Mouse (Mus musculus): ENCODE measurements around the gene Prss48. TPM values are rescaled to one million over a fixed set of nuclear protein-coding genes. Genes with fewer than 3 reads are reported as not detected.

Gene Prss48
- polyA plus RNA-seq, 1 experiment = 0.04 TPM

DNA sequence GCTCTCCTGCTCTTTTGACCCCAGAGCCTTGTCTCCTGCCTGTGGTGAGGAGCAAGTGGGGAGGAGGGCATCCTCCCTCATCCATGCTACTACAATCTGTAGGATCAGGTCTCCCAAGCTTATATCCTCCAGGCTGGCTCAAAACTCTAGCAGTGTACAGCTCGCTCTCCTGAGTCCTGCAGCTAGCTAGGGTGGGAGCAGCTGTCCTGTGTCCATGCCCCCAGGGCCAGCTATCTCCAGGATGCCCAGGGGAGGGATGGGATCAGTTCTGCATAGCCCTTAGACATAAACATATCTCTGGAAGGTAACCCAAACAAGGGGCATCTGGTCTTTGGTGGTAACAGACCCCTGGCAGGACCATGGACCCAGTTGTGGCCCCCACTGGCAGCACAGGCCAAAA, 42.6 kb downstream of the Prss48 start:
- H3K79me2 ChIP-seq (ENCODE audit: control insufficient read depth, insufficient read depth) = no peaks in the 10 kb centered on the region
- TF ChIP-seq CEBPB (IDR thresholded peaks at IDR 0.05; ENCODE audit: low read depth) (no peak), FOSL1 (IDR thresholded peaks at IDR 0.05; ENCODE audit: insufficient read depth, low read length, poor library complexity, severe bottlenecking) (no peak), MYOD1 (IDR thresholded peaks at IDR 0.05; ENCODE audit: control insufficient read depth, insufficient read length, low read depth) (no peak), MYOG (IDR thresholded peaks at IDR 0.05; ENCODE audit: control insufficient read depth, extremely low read depth, insufficient read length) (no peak), MAX (IDR thresholded peaks at IDR 0.05) (no peak), USF1 (IDR thresholded peaks at IDR 0.05; ENCODE audit: low read depth) (no peak), CTCF (IDR thresholded peaks at IDR 0.05; ENCODE audit: control insufficient read depth, insufficient read depth, insufficient read length) (no peak)
- H3K4me3 ChIP-seq (ENCODE audit: insufficient read depth, poor library complexity, severe bottlenecking) = no peak overlapping the region

DNA sequence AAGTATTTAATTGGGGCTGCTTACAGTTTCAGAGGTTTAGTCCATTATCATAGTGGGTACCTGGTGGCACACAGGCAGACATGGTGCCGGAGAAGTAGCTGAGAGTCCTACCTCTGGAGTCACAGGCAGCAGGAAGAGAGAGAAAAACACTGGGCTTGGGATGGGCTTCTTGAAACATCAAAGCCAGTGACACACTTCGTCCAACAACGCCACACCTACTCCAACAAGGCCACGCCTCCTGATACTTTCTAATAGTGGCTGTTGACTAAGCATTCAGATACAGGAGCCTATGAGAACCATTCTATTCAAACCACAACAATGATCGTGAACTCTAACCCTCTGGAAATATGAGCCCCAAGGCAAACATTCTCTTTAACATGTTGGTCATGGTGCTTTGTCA, 46.6 kb downstream of the Prss48 start:
- Histone ChIP-seq H3K27me3 (ENCODE audit: control insufficient read depth, insufficient read depth, insufficient read length) (no peaks in the 10 kb centered on the region), H3K36me3 (ENCODE audit: control insufficient read depth, insufficient read depth) (no peaks in the 10 kb centered on the region), H3K79me3 (ENCODE audit: low read depth) (no peaks in the 10 kb centered on the region), H3K4me3 (ENCODE audit: insufficient read depth, poor library complexity, severe bottlenecking) (no peak overlapping the region), H3ac (ENCODE audit: control insufficient read depth, insufficient read length, low read depth) (no peak overlapping the region), H3K79me2 (ENCODE audit: control insufficient read depth, insufficient read depth) (no peaks in the 10 kb centered on the region)
- TF ChIP-seq USF1 (IDR thresholded peaks at IDR 0.05; ENCODE audit: low read depth) = no peak
- TF ChIP-seq CEBPB (IDR thresholded peaks at IDR 0.05; ENCODE audit: low read depth) = no peak
- TF ChIP-seq MAX (IDR thresholded peaks at IDR 0.05) = no peak
- TF ChIP-seq MYOG (IDR thresholded peaks at IDR 0.05; ENCODE audit: control insufficient read depth, extremely low read depth, insufficient read length) = no peak
- TF ChIP-seq CTCF (IDR thresholded peaks at IDR 0.05; ENCODE audit: control insufficient read depth, insufficient read depth, insufficient read length) = no peak
- no peak for TF ChIP-seq MYOD1 (IDR thresholded peaks at IDR 0.05; ENCODE audit: control insufficient read depth, insufficient read length, low read depth)

More for the DNA sequence above, 42.6 kb downstream of the Prss48 start:
- Histone ChIP-seq H3K79me3 (ENCODE audit: low read depth) (no peaks in the 10 kb centered on the region), H3K27me3 (ENCODE audit: control insufficient read depth, insufficient read depth, insufficient read length) (no peaks in the 10 kb centered on the region), H3K36me3 (ENCODE audit: control insufficient read depth, insufficient read depth) (no peaks in the 10 kb centered on the region), H3ac (ENCODE audit: control insufficient read depth, insufficient read length, low read depth) (no peak overlapping the region)

DNA sequence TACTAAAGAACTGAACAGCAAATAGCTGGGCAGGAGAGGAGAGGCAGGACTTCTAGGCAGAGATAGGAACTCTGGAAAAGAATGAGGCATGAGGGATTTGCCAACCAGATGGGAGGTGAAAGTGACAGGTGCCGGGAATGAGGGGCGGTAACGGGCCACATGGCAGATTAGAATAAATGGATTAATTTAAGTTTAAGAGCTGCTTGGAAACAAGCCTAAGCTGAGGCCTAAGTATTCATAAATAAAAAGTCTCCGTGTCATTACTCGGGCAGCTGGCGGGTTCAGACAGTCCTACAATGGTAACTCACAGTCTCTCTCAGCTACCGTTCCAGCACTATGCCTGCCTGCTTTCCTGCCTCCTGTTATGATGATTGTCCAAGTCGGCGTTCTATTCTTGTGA, 47.0 kb downstream of the Prss48 start:
- H3K79me2 ChIP-seq (ENCODE audit: control insufficient read depth, insufficient read depth) = no peaks in the 10 kb centered on the region
- H3K36me3 ChIP-seq (ENCODE audit: control insufficient read depth, insufficient read depth) = no peaks in the 10 kb centered on the region
- no peak overlapping the region for H3ac ChIP-seq (ENCODE audit: control insufficient read depth, insufficient read length, low read depth)
- no peaks in the 10 kb centered on the region for H3K27me3 ChIP-seq (ENCODE audit: control insufficient read depth, insufficient read depth, insufficient read length)
- H3K79me3 ChIP-seq (ENCODE audit: low read depth) = no peaks in the 10 kb centered on the region
- no peak overlapping the region for H3K4me3 ChIP-seq (ENCODE audit: insufficient read depth, poor library complexity, severe bottlenecking)
- TF ChIP-seq USF1 (IDR thresholded peaks at IDR 0.05; ENCODE audit: low read depth) (no peak), CEBPB (IDR thresholded peaks at IDR 0.05; ENCODE audit: low read depth) (no peak), CTCF (IDR thresholded peaks at IDR 0.05; ENCODE audit: control insufficient read depth, insufficient read depth, insufficient read length) (no peak), MAX (IDR thresholded peaks at IDR 0.05) (no peak), FOSL1 (IDR thresholded peaks at IDR 0.05; ENCODE audit: insufficient read depth, low read length, poor library complexity, severe bottlenecking) (no peak), MYOD1 (IDR thresholded peaks at IDR 0.05; ENCODE audit: control insufficient read depth, insufficient read length, low read depth) (no peak), MYOG (IDR thresholded peaks at IDR 0.05; ENCODE audit: control insufficient read depth, extremely low read depth, insufficient read length) (no peak)

DNA sequence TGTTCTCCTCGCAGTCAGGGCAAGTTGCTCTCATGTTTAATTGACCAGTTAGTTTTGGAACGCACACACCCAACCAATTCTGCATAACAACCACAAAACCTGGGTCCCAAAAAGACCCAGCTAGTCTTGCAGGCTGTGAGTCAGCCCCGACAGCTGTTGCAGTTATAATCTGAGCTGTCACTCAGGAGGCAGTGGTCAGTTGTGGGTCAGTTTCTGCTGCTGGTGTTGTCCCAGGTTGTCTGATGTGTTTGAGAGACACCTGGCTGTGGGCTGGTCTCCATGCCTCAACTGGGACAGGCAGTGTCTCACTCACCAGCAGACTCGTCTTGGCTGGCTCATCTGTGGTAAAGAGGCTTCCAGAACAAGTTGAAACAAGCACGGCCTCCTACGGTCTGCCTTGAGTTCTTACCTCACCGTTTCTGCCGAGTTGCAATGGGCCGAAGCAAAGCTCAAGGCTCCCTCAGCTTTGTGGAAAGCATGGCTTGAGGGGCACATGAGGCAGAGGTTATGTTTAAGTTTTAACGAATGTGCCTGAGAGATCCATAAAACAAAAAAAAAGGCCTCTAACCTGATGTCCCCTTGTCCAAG, 49.5 kb downstream of the Prss48 start:
- no peaks in the 10 kb centered on the region for H3K79me3 ChIP-seq (ENCODE audit: low read depth)
- H3K4me3 ChIP-seq (ENCODE audit: insufficient read depth, poor library complexity, severe bottlenecking) = no peak overlapping the region
- no peaks in the 10 kb centered on the region for H3K36me3 ChIP-seq (ENCODE audit: control insufficient read depth, insufficient read depth)
- TF ChIP-seq FOSL1 (IDR thresholded peaks at IDR 0.05; ENCODE audit: insufficient read depth, low read length, poor library complexity, severe bottlenecking) (no peak), CEBPB (IDR thresholded peaks at IDR 0.05; ENCODE audit: low read depth) (no peak), MYOD1 (IDR thresholded peaks at IDR 0.05; ENCODE audit: control insufficient read depth, insufficient read length, low read depth) (peak; percentile 98), MAX (IDR thresholded peaks at IDR 0.05) (no peak)
- H3ac ChIP-seq (ENCODE audit: control insufficient read depth, insufficient read length, low read depth) = no peak overlapping the region
- H3K79me2 ChIP-seq (ENCODE audit: control insufficient read depth, insufficient read depth) = no peaks in the 10 kb centered on the region
- H3K27me3 ChIP-seq (ENCODE audit: control insufficient read depth, insufficient read depth, insufficient read length) = no peaks in the 10 kb centered on the region

DNA sequence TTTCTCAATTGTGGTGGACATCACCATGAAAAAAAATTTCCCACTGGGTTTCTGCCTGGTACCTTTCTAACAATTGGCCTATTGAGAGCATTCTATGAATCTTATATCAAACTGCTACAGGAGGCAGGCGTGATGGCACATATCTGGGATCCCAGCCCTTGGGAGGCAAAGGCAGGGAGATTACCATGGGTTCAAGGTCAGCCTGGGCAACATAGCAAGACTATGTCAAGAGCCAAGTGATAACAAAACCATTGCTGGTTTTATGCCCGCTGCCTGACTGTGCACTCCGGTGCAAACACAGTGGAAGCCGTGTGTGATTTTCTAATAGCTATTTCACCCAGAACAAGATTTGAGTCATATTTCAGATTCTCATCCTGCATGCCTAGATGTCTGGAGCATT, 51.4 kb downstream of the Prss48 start:
- no peak for TF ChIP-seq USF1 (IDR thresholded peaks at IDR 0.05; ENCODE audit: low read depth)
- TF ChIP-seq MAX (IDR thresholded peaks at IDR 0.05) = no peak
- TF ChIP-seq MYOG (IDR thresholded peaks at IDR 0.05; ENCODE audit: control insufficient read depth, extremely low read depth, insufficient read length) = no peak
- TF ChIP-seq FOSL1 (IDR thresholded peaks at IDR 0.05; ENCODE audit: insufficient read depth, low read length, poor library complexity, severe bottlenecking) = no peak
- TF ChIP-seq MYOD1 (IDR thresholded peaks at IDR 0.05; ENCODE audit: control insufficient read depth, insufficient read length, low read depth) = no peak
- no peak for TF ChIP-seq CEBPB (IDR thresholded peaks at IDR 0.05; ENCODE audit: low read depth)
- no peak for TF ChIP-seq CTCF (IDR thresholded peaks at IDR 0.05; ENCODE audit: control insufficient read depth, insufficient read depth, insufficient read length)
- Histone ChIP-seq H3K4me3 (ENCODE audit: insufficient read depth, poor library complexity, severe bottlenecking) (no peak overlapping the region), H3ac (ENCODE audit: control insufficient read depth, insufficient read length, low read depth) (no peak overlapping the region), H3K79me2 (ENCODE audit: control insufficient read depth, insufficient read depth) (no peaks in the 10 kb centered on the region), H3K36me3 (ENCODE audit: control insufficient read depth, insufficient read depth) (no peaks in the 10 kb centered on the region), H3K27me3 (ENCODE audit: control insufficient read depth, insufficient read depth, insufficient read length) (no peaks in the 10 kb centered on the region), H3K79me3 (ENCODE audit: low read depth) (no peaks in the 10 kb centered on the region)

Other genes starting within 250 kb of the Prss48 start
- gene Fam160a1, start 185.2 kb downstream of the Prss48 start, polyA plus RNA-seq (2012; fragmentation: generic; extraction: Trizol) = 8.9 TPM
- gene Glt28d2, start 115.0 kb downstream of the Prss48 start, polyA plus RNA-seq (2012; fragmentation: generic; extraction: Trizol) = 1.4 TPM
- gene Gm37240, start 115.0 kb downstream of the Prss48 start, polyA plus RNA-seq (2012; fragmentation: generic; extraction: Trizol) = 7.3 TPM
- gene Sh3d19, start 31.4 kb downstream of the Prss48 start, polyA plus RNA-seq (2012; fragmentation: generic; extraction: Trizol) = 5.7 TPM
- 355 TPM for gene Rps3a1, start 140.2 kb upstream of the Prss48 start, polyA plus RNA-seq (2012; fragmentation: generic; extraction: Trizol)
- gene Lrba, start 222.2 kb upstream of the Prss48 start, polyA plus RNA-seq (2012; fragmentation: generic; extraction: Trizol) = 2.6 TPM